Mouse (Mus musculus): ENCODE results near the gene Rdh16f1.

DNA sequence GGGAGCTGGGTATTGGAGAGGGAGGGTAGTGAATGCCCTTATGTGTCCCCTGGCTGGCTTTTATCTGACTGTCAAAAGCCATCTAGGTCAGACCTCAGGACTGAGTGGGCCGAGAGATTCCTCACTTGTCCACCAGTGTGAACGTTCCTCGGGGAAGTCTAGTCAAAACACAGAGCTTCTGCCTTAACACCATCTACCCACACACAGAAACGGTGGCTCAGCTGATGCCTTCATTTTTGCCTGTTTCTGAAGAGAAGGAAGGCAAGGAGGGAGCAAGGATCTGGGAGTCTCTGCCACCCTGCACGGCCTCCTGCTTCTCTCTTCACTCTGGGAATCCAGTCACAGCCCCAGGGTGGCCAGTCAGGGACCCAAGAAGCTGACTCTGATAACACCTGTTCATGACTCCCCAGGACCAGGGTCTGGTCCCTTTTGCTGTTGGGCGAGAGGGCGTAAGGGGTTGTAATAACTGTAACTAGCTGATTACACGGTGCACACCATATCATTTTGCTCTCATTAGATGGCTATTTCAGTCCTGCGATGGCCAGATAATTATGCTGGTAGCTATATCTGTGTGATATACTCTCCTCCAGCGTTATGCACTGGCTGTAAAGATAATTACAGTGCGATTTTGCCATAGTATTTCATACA is 29.2 kb upstream of the Rdh16f1 start:
- TF ChIP-seq CTCF (IDR thresholded peaks at IDR 0.05; ENCODE audit: borderline replicate concordance, extremely low read depth, insufficient read depth, insufficient read length) (no peak), POLR2A (IDR thresholded peaks at IDR 0.05; ENCODE audit: borderline replicate concordance, extremely low read depth, insufficient read depth, insufficient read length, poor library complexity, severe bottlenecking) (no peak)
